Mouse (Mus musculus): ENCODE data around the gene Far1.

Gene Far1

GRCm38 (mm10) chr7:113513286-113513962, at the start of gene Far1:
Gene Far1 (plus strand): TSS chr7:113513834.
- peak; percentile 100 for DNase-seq

GRCm38 (mm10) chr7:113468345-113468744, 45.3 kb upstream of the Far1 start:
- DNase-seq = no peak

GRCm38 (mm10) chr7:113470671-113471070, 43.0 kb upstream of the Far1 start:
- DNase-seq = peak; percentile 77

GRCm38 (mm10) chr7:113471653-113472052, 42.0 kb upstream of the Far1 start:
- DNase-seq = no peak

GRCm38 (mm10) chr7:113495792-113496191, 17.8 kb upstream of the Far1 start:
- DNase-seq = no peak

- no peak for DNase-seq
Observed at GRCm38 (mm10) chr7:113498413-113498812, 15.2 kb upstream of the Far1 start.

- no peak for DNase-seq
Observed at GRCm38 (mm10) chr7:113499821-113500220, 13.8 kb upstream of the Far1 start.

GRCm38 (mm10) chr7:113502453-113502852, 11.2 kb upstream of the Far1 start:
- DNase-seq = no peak

GRCm38 (mm10) chr7:113505047-113505446, 8.6 kb upstream of the Far1 start:
- DNase-seq = no peak

- no peak for DNase-seq
Observed at GRCm38 (mm10) chr7:113505516-113506045, 8.1 kb upstream of the Far1 start.

- no peak for DNase-seq
Observed at GRCm38 (mm10) chr7:113507846-113508245, 5.8 kb upstream of the Far1 start.

GRCm38 (mm10) chr7:113511396-113511795, 2.2 kb upstream of the Far1 start:
- DNase-seq = no peak

GRCm38 (mm10) chr7:113512527-113513285, 928 bp upstream of the Far1 start:
- no peak for DNase-seq

- DNase-seq = no peak
Observed at GRCm38 (mm10) chr7:113513963-113514649, 472 bp downstream of the Far1 start.

GRCm38 (mm10) chr7:113515831-113516230, 2.2 kb downstream of the Far1 start:
- no peak for DNase-seq

- DNase-seq = no peak
Observed at GRCm38 (mm10) chr7:113518419-113518818, 4.8 kb downstream of the Far1 start.

GRCm38 (mm10) chr7:113518961-113519360, 5.3 kb downstream of the Far1 start:
- no peak for DNase-seq

- no peak for DNase-seq
Observed at GRCm38 (mm10) chr7:113543158-113543557, 29.5 kb downstream of the Far1 start.

GRCm38 (mm10) chr7:113551742-113552463, 38.3 kb downstream of the Far1 start:
- no peak for DNase-seq

- DNase-seq = no peak
Observed at GRCm38 (mm10) chr7:113552508-113552907, 38.9 kb downstream of the Far1 start.

- no peak for DNase-seq
Observed at GRCm38 (mm10) chr7:113556138-113556537, 42.5 kb downstream of the Far1 start.

- no peak for DNase-seq
Observed at GRCm38 (mm10) chr7:113566892-113567291, 53.3 kb downstream of the Far1 start.

GRCm38 (mm10) chr7:113571121-113571520, 57.5 kb downstream of the Far1 start:
- peak; percentile 8 for DNase-seq
